Mouse (Mus musculus) embryonic facial prominence, embryonic 12.5 days (tissue): Measurements from ENCODE around the gene Ltbp3. TPM values are rescaled to one million over a fixed set of nuclear protein-coding genes. Genes with fewer than 3 reads are reported as not detected.

ENCODE experiments used
- ATAC-seq: fragments of 200-750 bp; cut with Nextera tagmentation; 2 replicates; pipeline ENCODE4 v1.8.0; 2017; ENCODE audit not compliant: insufficient number of reproducible peaks, insufficient read depth, low FRiP score, low TSS enrichment
- H3K27ac ChIP-seq: fragments of 300-500 bp; sonication (generic); 2 replicates; pipeline ENCODE4 v1.5.1; 2016; ENCODE audit warnings: mild to moderate bottlenecking
- H3K27me3 ChIP-seq: fragments of 300-500 bp; sonication (generic); 2 replicates; pipeline ENCODE4 v1.6.1; 2016; ENCODE audit warnings: mild to moderate bottlenecking, moderate library complexity
- H3K36me3 ChIP-seq: fragments of 300-500 bp; sonication (generic); 2 replicates; pipeline ENCODE4 v1.6.1; 2016; ENCODE audit warnings: mild to moderate bottlenecking
- H3K4me1 ChIP-seq: fragments of 300-500 bp; sonication (generic); 2 replicates; pipeline ENCODE4 v1.6.1; 2016
- H3K4me2 ChIP-seq: fragments of 300-500 bp; sonication (generic); replicated peaks from 2 replicates; pipeline ENCODE4 v1.6.1; 2016; ENCODE audit warnings: mild to moderate bottlenecking, moderate library complexity
- H3K4me3 ChIP-seq: fragments of 300-500 bp; sonication (generic); 2 replicates; pipeline ENCODE4 v1.5.1; 2016; ENCODE audit warnings: mild to moderate bottlenecking
- H3K9ac ChIP-seq: fragments of 300-500 bp; sonication (generic); 2 replicates; pipeline ENCODE4 v1.6.1; 2016; ENCODE audit warnings: mild to moderate bottlenecking, moderate library complexity
- H3K9me3 ChIP-seq: fragments of 300-500 bp; sonication (generic); 2 replicates; pipeline ENCODE4 v1.6.1; 2016; ENCODE audit warnings: mild to moderate bottlenecking, moderate library complexity
- WGBS: fragments of 180-500 bp; shearing (Covaris S2); methylation state at CpG from one replicate; pipeline ENCODE4 v1.1.7; 2016; 5-methylcytosine and 5-hydroxymethylcytosine counted together
- polyA plus RNA-seq: library from polyadenylated mRNA; unstranded; fragments of >200 nt; fragmentation: Nextera tagmentation; extraction: Ambion mirVana; gene quantifications from 2 replicates; pipeline ENCODE4 v1.2.1, GENCODE M21; 2016

Ltbp3 gene
- polyA plus RNA-seq, 1 experiment from 2014 or later = 25.3 TPM

- Histone ChIP-seq H3K9ac (no peak overlapping the region; the same call in 1 of the 2 replicates), H3K36me3 (no peaks in the 10 kb centered on the region), H3K9me3 (no peaks in the 10 kb centered on the region), H3K4me2 (0 out of 2 replicates have a peak overlapping the region, but pooled peaks have one; percentile 4), H3K27ac (peak overlapping the region; percentile 99), H3K4me1 (peaks cover 54% of the 10 kb centered on the region), H3K27me3 (no peaks in the 10 kb centered on the region), H3K4me3 (no peak overlapping the region)
- no peak for ATAC-seq
- 11% methylated on average over 8 of the region's 8 CpGs for WGBS
Observed at GRCm38 (mm10) chr19:5806051-5806808, 65.5 kb downstream of the Ltbp3 start.

GRCm38 (mm10) chr19:5806809-5807205 is 66.1 kb downstream of the Ltbp3 start:
- 33% methylated on average over 6 of the region's 6 CpGs for WGBS
- no peaks in the 10 kb centered on the region for H3K9me3 ChIP-seq
- no peak overlapping the region; the same call in 1 of the 2 replicates for H3K9ac ChIP-seq
- H3K36me3 ChIP-seq = no peaks in the 10 kb centered on the region
- H3K27me3 ChIP-seq = no peaks in the 10 kb centered on the region
- no peak for ATAC-seq
- peak overlapping the region; percentile 99 for H3K27ac ChIP-seq
- H3K4me1 ChIP-seq = peaks cover 60% of the 10 kb centered on the region
- H3K4me2 ChIP-seq = no peak overlapping the region
- H3K4me3 ChIP-seq = no peak overlapping the region

- Histone ChIP-seq H3K36me3 (no peaks in the 10 kb centered on the region), H3K4me3 (no peak overlapping the region), H3K27me3 (no peaks in the 10 kb centered on the region), H3K4me2 (no peak overlapping the region), H3K4me1 (peaks cover 69% of the 10 kb centered on the region), H3K27ac (no peak overlapping the region), H3K9me3 (no peaks in the 10 kb centered on the region), H3K9ac (no peak overlapping the region)
- ATAC-seq = no peak
- 40% methylated on average over 3 of the region's 3 CpGs for WGBS
Observed at GRCm38 (mm10) chr19:5807740-5808139, 67.0 kb downstream of the Ltbp3 start.

Other genes with a start within 250 kb of the Ltbp3 start
- 0.15 TPM in 1 of 2 replicates, not detected in the other for gene 1700020D05Rik, start 237.1 kb upstream of the Ltbp3 start, polyA plus RNA-seq
- gene Snx32, start 230.4 kb upstream of the Ltbp3 start, polyA plus RNA-seq = 11.9 and 15.2 TPM in 2 replicates
- 1.3 and 1.6 TPM in 2 replicates for gene Ovol1, start 180.3 kb upstream of the Ltbp3 start, polyA plus RNA-seq
- gene Ap5b1, start 172.9 kb upstream of the Ltbp3 start, polyA plus RNA-seq = 2.8 and 3.2 TPM in 2 replicates
- gene Rnaseh2c, start 139.0 kb upstream of the Ltbp3 start, polyA plus RNA-seq = 148 and 158 TPM in 2 replicates
- 61.3 and 63.7 TPM in 2 replicates for gene Kat5, start 130.7 kb upstream of the Ltbp3 start, polyA plus RNA-seq
- 46.5 and 49.3 TPM in 2 replicates for gene Rela, start 103.4 kb upstream of the Ltbp3 start, polyA plus RNA-seq
- 27.0 and 28.7 TPM in 2 replicates for gene Sipa1, start 77.2 kb upstream of the Ltbp3 start, polyA plus RNA-seq
- gene Map3k11, start 52.2 kb upstream of the Ltbp3 start, polyA plus RNA-seq = 24.7 and 26.0 TPM in 2 replicates
- gene Pcnx3, start 52.0 kb upstream of the Ltbp3 start, polyA plus RNA-seq = 33.1 and 37.9 TPM in 2 replicates
- 0.24 TPM in 1 of 2 replicates, not detected in the other for gene Kcnk7, start 36.5 kb upstream of the Ltbp3 start, polyA plus RNA-seq
- gene Ehbp1l1, start 14.6 kb upstream of the Ltbp3 start, polyA plus RNA-seq = 14.4 TPM in 2 replicates
- 143 and 150 TPM in 2 replicates for gene Fam89b, start 11.3 kb upstream of the Ltbp3 start, polyA plus RNA-seq
- gene Scyl1, start 30.5 kb downstream of the Ltbp3 start, polyA plus RNA-seq = 78.8 and 80.0 TPM in 2 replicates
- 35.3 and 41.4 TPM in 2 replicates for gene Frmd8, start 134.4 kb downstream of the Ltbp3 start, polyA plus RNA-seq
- gene Slc25a45, start 136.9 kb downstream of the Ltbp3 start, polyA plus RNA-seq = 2.0 and 3.1 TPM in 2 replicates
- gene Tigd3, start 153.2 kb downstream of the Ltbp3 start, polyA plus RNA-seq = 5.3 and 6.3 TPM in 2 replicates
- gene Dpf2, start 172.1 kb downstream of the Ltbp3 start, polyA plus RNA-seq = 192 and 207 TPM in 2 replicates
- 3.6 and 4.2 TPM in 2 replicates for gene Cdc42ep2, start 183.9 kb downstream of the Ltbp3 start, polyA plus RNA-seq
- gene Pola2, start 223.3 kb downstream of the Ltbp3 start, polyA plus RNA-seq = 80.5 and 82.9 TPM in 2 replicates
- gene Slc22a20, start 245.2 kb downstream of the Ltbp3 start, polyA plus RNA-seq = not detected in 2 replicates